Mouse (Mus musculus) myocyte (in vitro differentiated cells): ENCODE measurements around the gene Camta1.

Source experiments
- MAX ChIP-seq: IDR thresholded peaks from one replicate; pipeline ENCODE4 v1.6.1; 2011; ENCODE audit warnings: low read depth, mild to moderate bottlenecking, control low read depth
- POLR2A ChIP-seq: IDR thresholded peaks from one replicate; pipeline ENCODE4 v1.6.1; 2011; ENCODE audit warnings: low read depth, mild to moderate bottlenecking, control low read depth, moderate library complexity; ENCODE audit not compliant: insufficient read length

- peak; percentile 66 for TF ChIP-seq POLR2A
- TF ChIP-seq MAX: no peak
Measured at GRCm38 (mm10) chr4:151861806-151862739, at the start of gene Camta1.
